In genomic region chr19:32239925-32240324, GRCm38 (mm10) we compare ENCODE assay signal across 27 mouse cellular contexts.
DNase-seq lines count a peak whose midpoint lies in the region; ATAC-seq and TF ChIP-seq lines count a peak whose summit lies in the region.
"Had no signal": no experiment of that assay in that cellular context is flagged by ENCODE, and none has a peak within 500 bp of the region (broad histone marks: within the 10 kb centered on the region; RNA-seq: fewer than 3 reads in every experiment).

No protein-coding gene starts in this region.

- no peak overlapping the region for H3K4me3 ChIP-seq in intestine, embryonic 16.5 days (ENCODE audit: low read length)
- H3K4me3 ChIP-seq in intestine, postnatal 0 days (ENCODE audit: low read depth, low read length), result no peak overlapping the region
- no peak overlapping the region for H3K4me3 ChIP-seq in liver, embryonic 11.5 days (ENCODE audit: low read depth, low read length)
- H3K4me3 ChIP-seq in liver, postnatal 0 days (ENCODE audit: low read depth, low read length), result no peak overlapping the region
- no peak overlapping the region for H3K4me3 ChIP-seq in hindbrain, embryonic 10.5 days
- H3K4me3 ChIP-seq: embryonic facial prominence, embryonic 12.5 days; forebrain, embryonic 15.5 days; midbrain, embryonic 15.5 days; myocyte; neural tube, embryonic 13.5 days had no signal

- H3K4me1 ChIP-seq in intestine, embryonic 16.5 days (ENCODE audit: control insufficient read depth, insufficient read depth, low read length), result 0 out of 2 replicates have a peak, but pooled peaks cover 2% of the 10 kb centered on the region
- H3K4me1 ChIP-seq in intestine, postnatal 0 days (replicated peaks; ENCODE audit: control insufficient read depth, insufficient read depth, low read length), result no peaks in the 10 kb centered on the region
- H3K4me1 ChIP-seq in liver, embryonic 11.5 days (replicated peaks; ENCODE audit: control insufficient read depth, insufficient read depth, low read length), result peaks cover 46% of the 10 kb centered on the region
- H3K4me1 ChIP-seq in liver, postnatal 0 days (ENCODE audit: insufficient read depth), result peaks cover 45% of the 10 kb centered on the region
- peaks cover 4% of the 10 kb centered on the region; the same call in 1 of the 2 replicates for H3K4me1 ChIP-seq in hindbrain, embryonic 10.5 days (replicated peaks)
- H3K4me1 ChIP-seq: forebrain, embryonic 15.5 days; midbrain, embryonic 15.5 days had no signal

- no peak overlapping the region for H3K4me2 ChIP-seq in intestine, embryonic 16.5 days (ENCODE audit: low read depth, low read length)
- H3K4me2 ChIP-seq in intestine, postnatal 0 days (replicated peaks; ENCODE audit: low read depth), result no peak overlapping the region
- peak overlapping the region; percentile 81 for H3K4me2 ChIP-seq in liver, embryonic 11.5 days
- H3K4me2 ChIP-seq in liver, postnatal 0 days (ENCODE audit: low read depth, low read length), result peak overlapping the region; percentile 76
- H3K4me2 ChIP-seq: embryonic facial prominence, embryonic 12.5 days; forebrain, embryonic 15.5 days; heart, embryonic 11.5 days; midbrain, embryonic 15.5 days; neural tube, embryonic 13.5 days had no signal

- peak; percentile 71 for DNase-seq in c-Kit-negative CD71-positive TER-119-positive erythroid progenitor cells, embryonic 14.5 days (ENCODE audit: low read depth, low spot score)
- DNase-seq in liver, embryonic 11.5 days (ENCODE audit: low spot score), result no peak
- peak; percentile 50 for DNase-seq in liver, postnatal 0 days
- DNase-seq in gastrocnemius, adult 8-10 months (ENCODE audit: low spot score in 2 of 2), result no peak
- no peak for DNase-seq in hindbrain, embryonic 10.5 days (ENCODE audit: low spot score)
- DNase-seq in layer of hippocampus, postnatal 10 days (ENCODE audit: low spot score in 2 of 2), result no peak
- DNase-seq: adrenal gland, adult 2 months; cerebellum, adult 2 months; cerebellum, postnatal 25 days; gastrocnemius, postnatal 10 days; heart, adult 11 months; heart, postnatal 10 days; kidney, adult 11 months; kidney, postnatal 4 days; lung, adult 18-20 months; lung, postnatal 10 days; thymus, postnatal 14 days had no signal

- WGBS in intestine, embryonic 16.5 days, result 89% methylated on average over 4 of the region's 4 CpGs
- WGBS in intestine, postnatal 0 days, result 88% methylated on average over 4 of the region's 4 CpGs
- WGBS in liver, embryonic 11.5 days, result 36% methylated on average over 4 of the region's 4 CpGs
- 38% methylated on average over 4 of the region's 4 CpGs for WGBS in liver, postnatal 0 days (ENCODE audit: insufficient replicate concordance)
- 90% methylated on average over 4 of the region's 4 CpGs for WGBS in hindbrain, embryonic 10.5 days

- ATAC-seq in intestine, embryonic 16.5 days, result peak; percentile 44; the same call in 1 of the 2 replicates
- ATAC-seq in intestine, postnatal 0 days, result no peak
- peak; percentile 80 for ATAC-seq in liver, embryonic 11.5 days (replicated peaks; ENCODE audit: low FRiP score)
- ATAC-seq in liver, postnatal 0 days, result peak; percentile 73
- ATAC-seq: forebrain, embryonic 15.5 days; hindbrain, postnatal 0 days; midbrain, embryonic 15.5 days; Patski had no signal

- no peaks in the 10 kb centered on the region for H3K9me3 ChIP-seq in intestine, embryonic 16.5 days (ENCODE audit: control insufficient read depth, low read length)
- H3K9me3 ChIP-seq in intestine, postnatal 0 days (ENCODE audit: control insufficient read depth), result no peaks in the 10 kb centered on the region
- no peaks in the 10 kb centered on the region for H3K9me3 ChIP-seq in liver, embryonic 11.5 days (ENCODE audit: control insufficient read depth, low read length)
- H3K9me3 ChIP-seq in liver, postnatal 0 days (ENCODE audit: low read length), result no peaks in the 10 kb centered on the region
- no peaks in the 10 kb centered on the region for H3K9me3 ChIP-seq in hindbrain, embryonic 10.5 days
- H3K9me3 ChIP-seq: embryonic facial prominence, embryonic 12.5 days; forebrain, embryonic 15.5 days; midbrain, embryonic 15.5 days; neural tube, embryonic 13.5 days had no signal

- no peaks in the 10 kb centered on the region for H3K36me3 ChIP-seq in intestine, embryonic 16.5 days (ENCODE audit: control insufficient read depth, insufficient read depth, low read length)
- no peaks in the 10 kb centered on the region for H3K36me3 ChIP-seq in intestine, postnatal 0 days (ENCODE audit: control insufficient read depth, insufficient read depth)
- H3K36me3 ChIP-seq in liver, embryonic 11.5 days (ENCODE audit: control insufficient read depth, insufficient read depth, low read length), result no peaks in the 10 kb centered on the region
- H3K36me3 ChIP-seq in liver, postnatal 0 days (replicated peaks; ENCODE audit: insufficient read depth, low read length), result 0 out of 2 replicates have a peak, but pooled peaks cover 6% of the 10 kb centered on the region
- H3K36me3 ChIP-seq in hindbrain, embryonic 10.5 days, result no peaks in the 10 kb centered on the region
- H3K36me3 ChIP-seq: embryonic facial prominence, embryonic 12.5 days; forebrain, embryonic 15.5 days; midbrain, embryonic 15.5 days; neural tube, embryonic 13.5 days had no signal

- H3K9ac ChIP-seq in intestine, embryonic 16.5 days (ENCODE audit: low read depth, low read length), result no peak overlapping the region
- H3K9ac ChIP-seq in intestine, postnatal 0 days (ENCODE audit: low read depth, low read length), result no peak overlapping the region
- H3K9ac ChIP-seq in liver, embryonic 11.5 days (ENCODE audit: low read depth, low read length), result no peak overlapping the region
- 0 out of 2 replicates have a peak overlapping the region, but pooled peaks have one; percentile 36 for H3K9ac ChIP-seq in liver, postnatal 0 days (replicated peaks)
- H3K9ac ChIP-seq: embryonic facial prominence, embryonic 12.5 days; forebrain, embryonic 15.5 days; midbrain, embryonic 15.5 days; neural tube, embryonic 13.5 days had no signal

- peak; percentile 91 for TF ChIP-seq EP300 in liver, postnatal 0 days (IDR thresholded peaks at IDR 0.05; ENCODE audit: low read depth)

- no peak for TF ChIP-seq CTCF in intestine, postnatal 0 days (IDR thresholded peaks at IDR 0.05; ENCODE audit: low read depth)
- no peak for TF ChIP-seq CTCF in liver, postnatal 0 days (IDR thresholded peaks at IDR 0.05; ENCODE audit: low read depth)

- no peaks in the 10 kb centered on the region for H3K27me3 ChIP-seq in intestine, embryonic 16.5 days (replicated peaks; ENCODE audit: control insufficient read depth, insufficient read depth, low read length)
- no peaks in the 10 kb centered on the region for H3K27me3 ChIP-seq in intestine, postnatal 0 days (replicated peaks; ENCODE audit: control insufficient read depth, insufficient read depth, low read length)
- no peaks in the 10 kb centered on the region for H3K27me3 ChIP-seq in liver, embryonic 11.5 days (replicated peaks; ENCODE audit: control insufficient read depth, insufficient read depth, low read length)
- no peaks in the 10 kb centered on the region for H3K27me3 ChIP-seq in liver, postnatal 0 days (ENCODE audit: insufficient read depth, low read length)
- no peaks in the 10 kb centered on the region for H3K27me3 ChIP-seq in hindbrain, embryonic 10.5 days (ENCODE audit: insufficient read depth, poor library complexity, severe bottlenecking)
- H3K27me3 ChIP-seq: embryonic facial prominence, embryonic 12.5 days; forebrain, embryonic 15.5 days; midbrain, embryonic 15.5 days; neural tube, embryonic 13.5 days; Patski had no signal

- H3K27ac ChIP-seq in intestine, embryonic 16.5 days (ENCODE audit: low read length), result no peak overlapping the region
- no peak overlapping the region for H3K27ac ChIP-seq in intestine, postnatal 0 days (ENCODE audit: low read depth, low read length)
- H3K27ac ChIP-seq in liver, embryonic 11.5 days (ENCODE audit: low read depth, low read length), result peak overlapping the region; percentile 81
- peak overlapping the region; percentile 97 for H3K27ac ChIP-seq in liver, postnatal 0 days (ENCODE audit: low read depth)
- H3K27ac ChIP-seq in hindbrain, embryonic 10.5 days, result no peak overlapping the region
- H3K27ac ChIP-seq: embryonic facial prominence, embryonic 12.5 days; forebrain, embryonic 15.5 days; hindbrain, postnatal 0 days; midbrain, embryonic 15.5 days; neural tube, embryonic 13.5 days had no signal

Comparison
In these comparisons a context has a peak if more than half of its experiments do, and no peak if none do; other contexts are left out.
1. DNase-seq: peak in c-Kit-negative CD71-positive TER-119-positive erythroid progenitor cells, embryonic 14.5 days (single experiment) and liver, postnatal 0 days (single experiment); none in liver, embryonic 11.5 days (single experiment), gastrocnemius, adult 8-10 months (0 of 2), hindbrain, embryonic 10.5 days (single experiment) and layer of hippocampus, postnatal 10 days (0 of 2).
2. H3K27ac ChIP-seq: peak in liver, embryonic 11.5 days (single experiment) and liver, postnatal 0 days (single experiment); none in intestine, embryonic 16.5 days (single experiment), intestine, postnatal 0 days (single experiment) and hindbrain, embryonic 10.5 days (single experiment).
3. H3K4me2 ChIP-seq: peak in liver, embryonic 11.5 days (single experiment) and liver, postnatal 0 days (single experiment); none in intestine, embryonic 16.5 days (single experiment) and intestine, postnatal 0 days (single experiment).